Mouse (Mus musculus): ENCODE measurements around the gene Fth1. TPM values are rescaled to one million over a fixed set of nuclear protein-coding genes. Genes with fewer than 3 reads are reported as not detected.

Gene Fth1
- polyA plus RNA-seq, 1 experiment, result 606 TPM

GRCm38 (mm10) chr19:9954811-9955202, 25.6 kb upstream of the Fth1 start:
- H3K9ac ChIP-seq (ENCODE audit: low read depth, poor library complexity, severe bottlenecking), result no peak overlapping the region
- no peaks in the 10 kb centered on the region for H3K36me3 ChIP-seq (ENCODE audit: control insufficient read depth, insufficient read depth, low read length, poor library complexity, severe bottlenecking)
- no peaks in the 10 kb centered on the region for H3K4me1 ChIP-seq (ENCODE audit: control insufficient read depth, insufficient read depth, low read length)
- no peak overlapping the region for H3K27ac ChIP-seq (ENCODE audit: insufficient read depth, low read length)
- no peaks in the 10 kb centered on the region for H3K27me3 ChIP-seq (ENCODE audit: control insufficient read depth, insufficient read depth, low read length, poor library complexity, severe bottlenecking)
- H3K4me3 ChIP-seq (ENCODE audit: low read depth, low read length), result no peak overlapping the region
- TF ChIP-seq CTCF (IDR thresholded peaks at IDR 0.05; ENCODE audit: low read depth, low read length) (no peak), POLR2A (IDR thresholded peaks at IDR 0.05; ENCODE audit: insufficient read depth, low read length) (no peak), EP300 (IDR thresholded peaks at IDR 0.05; ENCODE audit: insufficient read depth, low read depth, low read length) (no peak)
- no peaks in the 10 kb centered on the region; the same call in 1 of the 2 replicates for H3K9me3 ChIP-seq (replicated peaks; ENCODE audit: control insufficient read depth, insufficient read depth, low read length, poor library complexity, severe bottlenecking)

- no peak overlapping the region for H3K9ac ChIP-seq (ENCODE audit: low read depth, poor library complexity, severe bottlenecking)
- no peak overlapping the region for H3K27ac ChIP-seq (ENCODE audit: insufficient read depth, low read length)
- H3K9me3 ChIP-seq (replicated peaks; ENCODE audit: control insufficient read depth, insufficient read depth, low read length, poor library complexity, severe bottlenecking), result no peaks in the 10 kb centered on the region; the same call in 1 of the 2 replicates
- H3K4me3 ChIP-seq (ENCODE audit: low read depth, low read length), result no peak overlapping the region
- no peaks in the 10 kb centered on the region for H3K36me3 ChIP-seq (ENCODE audit: control insufficient read depth, insufficient read depth, low read length, poor library complexity, severe bottlenecking)
- no peaks in the 10 kb centered on the region for H3K27me3 ChIP-seq (ENCODE audit: control insufficient read depth, insufficient read depth, low read length, poor library complexity, severe bottlenecking)
- no peak for TF ChIP-seq CTCF (IDR thresholded peaks at IDR 0.05; ENCODE audit: low read depth, low read length)
- H3K4me1 ChIP-seq (ENCODE audit: control insufficient read depth, insufficient read depth, low read length), result no peaks in the 10 kb centered on the region
Measured at GRCm38 (mm10) chr19:9955438-9955837, 25.0 kb upstream of the Fth1 start.

- TF ChIP-seq POLR2A (IDR thresholded peaks at IDR 0.05; ENCODE audit: insufficient read depth, low read length), result no peak
- no peak for TF ChIP-seq EP300 (IDR thresholded peaks at IDR 0.05; ENCODE audit: insufficient read depth, low read depth, low read length)
- TF ChIP-seq CTCF (IDR thresholded peaks at IDR 0.05; ENCODE audit: low read depth, low read length), result no peak
- Histone ChIP-seq H3K4me1 (ENCODE audit: control insufficient read depth, insufficient read depth, low read length) (no peaks in the 10 kb centered on the region), H3K36me3 (ENCODE audit: control insufficient read depth, insufficient read depth, low read length, poor library complexity, severe bottlenecking) (no peaks in the 10 kb centered on the region), H3K27me3 (ENCODE audit: control insufficient read depth, insufficient read depth, low read length, poor library complexity, severe bottlenecking) (no peaks in the 10 kb centered on the region), H3K9me3 (replicated peaks; ENCODE audit: control insufficient read depth, insufficient read depth, low read length, poor library complexity, severe bottlenecking) (no peaks in the 10 kb centered on the region), H3K4me3 (ENCODE audit: low read depth, low read length) (no peak overlapping the region), H3K27ac (ENCODE audit: insufficient read depth, low read length) (no peak overlapping the region), H3K9ac (ENCODE audit: low read depth, poor library complexity, severe bottlenecking) (no peak overlapping the region)
Measured at GRCm38 (mm10) chr19:9956624-9957388, 23.6 kb upstream of the Fth1 start.

GRCm38 (mm10) chr19:9957965-9958364, 22.4 kb upstream of the Fth1 start:
- H3K9me3 ChIP-seq (replicated peaks; ENCODE audit: control insufficient read depth, insufficient read depth, low read length, poor library complexity, severe bottlenecking), result no peaks in the 10 kb centered on the region
- H3K27me3 ChIP-seq (ENCODE audit: control insufficient read depth, insufficient read depth, low read length, poor library complexity, severe bottlenecking), result no peaks in the 10 kb centered on the region
- no peak overlapping the region for H3K27ac ChIP-seq (ENCODE audit: insufficient read depth, low read length)
- TF ChIP-seq CTCF (IDR thresholded peaks at IDR 0.05; ENCODE audit: low read depth, low read length), result no peak
- TF ChIP-seq EP300 (IDR thresholded peaks at IDR 0.05; ENCODE audit: insufficient read depth, low read depth, low read length), result no peak
- TF ChIP-seq POLR2A (IDR thresholded peaks at IDR 0.05; ENCODE audit: insufficient read depth, low read length), result no peak
- H3K36me3 ChIP-seq (ENCODE audit: control insufficient read depth, insufficient read depth, low read length, poor library complexity, severe bottlenecking), result no peaks in the 10 kb centered on the region
- no peak overlapping the region for H3K9ac ChIP-seq (ENCODE audit: low read depth, poor library complexity, severe bottlenecking)
- H3K4me3 ChIP-seq (ENCODE audit: low read depth, low read length), result no peak overlapping the region
- no peaks in the 10 kb centered on the region for H3K4me1 ChIP-seq (ENCODE audit: control insufficient read depth, insufficient read depth, low read length)

GRCm38 (mm10) chr19:9960769-9961168, 19.6 kb upstream of the Fth1 start:
- Histone ChIP-seq H3K4me3 (ENCODE audit: low read depth, low read length) (no peak overlapping the region), H3K27me3 (ENCODE audit: control insufficient read depth, insufficient read depth, low read length, poor library complexity, severe bottlenecking) (no peaks in the 10 kb centered on the region), H3K9ac (ENCODE audit: low read depth, poor library complexity, severe bottlenecking) (no peak overlapping the region), H3K9me3 (replicated peaks; ENCODE audit: control insufficient read depth, insufficient read depth, low read length, poor library complexity, severe bottlenecking) (no peaks in the 10 kb centered on the region), H3K4me1 (ENCODE audit: control insufficient read depth, insufficient read depth, low read length) (no peaks in the 10 kb centered on the region), H3K27ac (ENCODE audit: insufficient read depth, low read length) (no peak overlapping the region), H3K36me3 (ENCODE audit: control insufficient read depth, insufficient read depth, low read length, poor library complexity, severe bottlenecking) (no peaks in the 10 kb centered on the region)
- no peak for TF ChIP-seq EP300 (IDR thresholded peaks at IDR 0.05; ENCODE audit: insufficient read depth, low read depth, low read length)
- no peak for TF ChIP-seq CTCF (IDR thresholded peaks at IDR 0.05; ENCODE audit: low read depth, low read length)
- TF ChIP-seq POLR2A (IDR thresholded peaks at IDR 0.05; ENCODE audit: insufficient read depth, low read length), result no peak

- Histone ChIP-seq H3K4me3 (ENCODE audit: low read depth, low read length) (no peak overlapping the region), H3K9ac (ENCODE audit: low read depth, poor library complexity, severe bottlenecking) (no peak overlapping the region), H3K27me3 (ENCODE audit: control insufficient read depth, insufficient read depth, low read length, poor library complexity, severe bottlenecking) (no peaks in the 10 kb centered on the region), H3K9me3 (replicated peaks; ENCODE audit: control insufficient read depth, insufficient read depth, low read length, poor library complexity, severe bottlenecking) (no peaks in the 10 kb centered on the region), H3K36me3 (ENCODE audit: control insufficient read depth, insufficient read depth, low read length, poor library complexity, severe bottlenecking) (no peaks in the 10 kb centered on the region), H3K27ac (ENCODE audit: insufficient read depth, low read length) (no peak overlapping the region), H3K4me1 (ENCODE audit: control insufficient read depth, insufficient read depth, low read length) (no peaks in the 10 kb centered on the region)
- TF ChIP-seq CTCF (IDR thresholded peaks at IDR 0.05; ENCODE audit: low read depth, low read length) (no peak), POLR2A (IDR thresholded peaks at IDR 0.05; ENCODE audit: insufficient read depth, low read length) (no peak), EP300 (IDR thresholded peaks at IDR 0.05; ENCODE audit: insufficient read depth, low read depth, low read length) (no peak)
Measured at GRCm38 (mm10) chr19:9964205-9964916, 16.0 kb upstream of the Fth1 start.

Data from ES-Bruce4 (cell line).